Mouse (Mus musculus): ENCODE results near the gene Cetn4. TPM values are rescaled to one million over a fixed set of nuclear protein-coding genes. Genes with fewer than 3 reads are reported as not detected.
A peak's percentile ranks its signal among the peaks of the same experiment; 100 is the strongest.

Gene Cetn4
- polyA plus RNA-seq, 1 experiment from 2014 or later: 1.7 TPM

DNA sequence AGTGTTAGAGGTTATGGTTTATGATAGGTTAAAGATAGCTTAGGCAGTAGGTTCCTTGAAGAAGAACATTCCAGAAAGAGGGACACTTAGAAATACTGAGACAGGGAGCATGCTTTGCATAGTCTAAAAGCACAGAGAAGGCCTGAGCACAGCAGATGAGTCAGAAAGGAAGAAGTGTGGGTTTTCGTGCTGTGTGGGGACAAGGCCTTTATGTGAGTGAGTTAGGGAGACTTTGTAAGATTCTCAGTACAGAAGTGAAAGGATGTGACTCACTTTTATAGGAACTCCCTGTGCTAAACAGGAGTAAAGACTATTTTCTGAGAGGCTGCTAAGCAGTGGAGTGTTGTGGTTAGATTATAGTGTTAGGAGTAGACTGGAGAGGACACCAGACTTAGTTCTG is 863 bp upstream of the Cetn4 start:
- no peak for DNase-seq (ENCODE audit: low spot score)
- Histone ChIP-seq H3K4me2 (replicated peaks; ENCODE audit: low read depth) (peak overlapping the region; percentile 77), H3K9me3 (ENCODE audit: control insufficient read depth, low read length) (no peaks in the 10 kb centered on the region), H3K27me3 (ENCODE audit: control insufficient read depth, insufficient read depth, low read length) (no peaks in the 10 kb centered on the region), H3K4me3 (ENCODE audit: low read depth, low read length) (peak overlapping the region; percentile 86; the same call in 1 of the 2 replicates), H3K9ac (ENCODE audit: low read length) (no peak overlapping the region), H3K4me1 (replicated peaks; ENCODE audit: control insufficient read depth, insufficient read depth) (no peaks in the 10 kb centered on the region), H3K36me3 (ENCODE audit: control insufficient read depth, insufficient read depth, low read length) (no peaks in the 10 kb centered on the region), H3K27ac (replicated peaks) (peak overlapping the region; percentile 56; the same call in 1 of the 2 replicates)
- ATAC-seq (ENCODE audit: low FRiP score, low TSS enrichment): 0 out of 2 replicates have a peak, but pooled peaks have one; percentile 36
- no peak for TF ChIP-seq CTCF (IDR thresholded peaks at IDR 0.05; ENCODE audit: low read depth)
- TF ChIP-seq EP300 (optimal IDR thresholded peaks at IDR 0.05): no peak
- WGBS: 6% methylated on average over 1 of the region's 1 CpGs

- DNase-seq (ENCODE audit: low spot score) (no peak), ATAC-seq (ENCODE audit: low FRiP score, low TSS enrichment) (no peak; the same call in none of the 2 replicates)
- WGBS: 4% methylated on average over 10 of the region's 10 CpGs
- Histone ChIP-seq H3K36me3 (ENCODE audit: control insufficient read depth, insufficient read depth, low read length) (no peaks in the 10 kb centered on the region), H3K27ac (replicated peaks) (no peak overlapping the region), H3K4me1 (replicated peaks; ENCODE audit: control insufficient read depth, insufficient read depth) (no peaks in the 10 kb centered on the region), H3K27me3 (ENCODE audit: control insufficient read depth, insufficient read depth, low read length) (no peaks in the 10 kb centered on the region), H3K9ac (ENCODE audit: low read length) (peak overlapping the region; percentile 88), H3K4me3 (ENCODE audit: low read depth, low read length) (peak overlapping the region; percentile 86), H3K4me2 (replicated peaks; ENCODE audit: low read depth) (peak overlapping the region; percentile 77), H3K9me3 (ENCODE audit: control insufficient read depth, low read length) (no peaks in the 10 kb centered on the region)
- TF ChIP-seq EP300 (optimal IDR thresholded peaks at IDR 0.05) (no peak), CTCF (IDR thresholded peaks at IDR 0.05; ENCODE audit: low read depth) (no peak)
Observed at GRCm38 (mm10) chr3:37311897-37312369, 575 bp downstream of the Cetn4 start.

- 56% methylated on average over 8 of the region's 8 CpGs for WGBS
- Histone ChIP-seq H3K4me2 (replicated peaks; ENCODE audit: low read depth) (no peak overlapping the region), H3K27me3 (ENCODE audit: control insufficient read depth, insufficient read depth, low read length) (no peaks in the 10 kb centered on the region), H3K4me1 (replicated peaks; ENCODE audit: control insufficient read depth, insufficient read depth) (no peaks in the 10 kb centered on the region), H3K9me3 (ENCODE audit: control insufficient read depth, low read length) (no peaks in the 10 kb centered on the region), H3K27ac (replicated peaks) (no peak overlapping the region), H3K9ac (ENCODE audit: low read length) (no peak overlapping the region), H3K4me3 (ENCODE audit: low read depth, low read length) (no peak overlapping the region), H3K36me3 (ENCODE audit: control insufficient read depth, insufficient read depth, low read length) (no peaks in the 10 kb centered on the region)
- ATAC-seq (ENCODE audit: low FRiP score, low TSS enrichment): no peak
- DNase-seq (ENCODE audit: low spot score): no peak
- TF ChIP-seq EP300 (optimal IDR thresholded peaks at IDR 0.05) (no peak), CTCF (IDR thresholded peaks at IDR 0.05; ENCODE audit: low read depth) (no peak)
Observed at GRCm38 (mm10) chr3:37303392-37304139, 8.9 kb downstream of the Cetn4 start.

- ATAC-seq (ENCODE audit: low FRiP score, low TSS enrichment) (peak; percentile 40; the same call in 1 of the 2 replicates), DNase-seq (ENCODE audit: low spot score) (peak; percentile 48)
- Histone ChIP-seq H3K9me3 (ENCODE audit: control insufficient read depth, low read length) (no peaks in the 10 kb centered on the region), H3K4me1 (replicated peaks; ENCODE audit: control insufficient read depth, insufficient read depth) (no peaks in the 10 kb centered on the region), H3K27me3 (ENCODE audit: control insufficient read depth, insufficient read depth, low read length) (no peaks in the 10 kb centered on the region), H3K27ac (replicated peaks) (no peak overlapping the region), H3K36me3 (ENCODE audit: control insufficient read depth, insufficient read depth, low read length) (no peaks in the 10 kb centered on the region), H3K9ac (ENCODE audit: low read length) (no peak overlapping the region), H3K4me2 (replicated peaks; ENCODE audit: low read depth) (no peak overlapping the region), H3K4me3 (ENCODE audit: low read depth, low read length) (no peak overlapping the region)
- TF ChIP-seq CTCF (IDR thresholded peaks at IDR 0.05; ENCODE audit: low read depth): peak; percentile 83
- no peak for TF ChIP-seq EP300 (optimal IDR thresholded peaks at IDR 0.05)
- 31% methylated on average over 12 of the region's 12 CpGs for WGBS
Observed at GRCm38 (mm10) chr3:37302685-37303084, 9.8 kb downstream of the Cetn4 start.

DNA sequence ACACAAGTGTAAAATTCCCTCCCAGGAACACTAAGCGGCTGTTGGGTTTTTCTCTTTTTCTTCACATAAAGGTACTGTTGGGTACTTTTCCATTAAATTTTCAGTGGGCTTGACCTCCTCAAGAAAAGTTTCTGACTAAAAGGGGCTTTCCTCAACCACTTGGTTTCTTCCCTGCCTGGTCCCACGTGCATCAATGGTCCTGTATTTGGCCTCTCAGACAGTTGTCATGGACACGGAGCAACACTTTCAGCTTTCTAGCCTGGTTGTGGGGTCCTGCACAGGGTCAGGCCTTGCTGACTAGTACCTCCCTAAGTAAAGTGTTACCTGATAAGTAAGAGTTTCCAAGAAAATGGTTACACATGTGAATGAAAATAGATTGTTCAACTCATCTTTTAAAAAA is 13.0 kb downstream of the Cetn4 start:
- no peaks in the 10 kb centered on the region for H3K36me3 ChIP-seq (ENCODE audit: control insufficient read depth, insufficient read depth, low read length)
- no peak overlapping the region for H3K9ac ChIP-seq (ENCODE audit: low read length)
- H3K27ac ChIP-seq (replicated peaks): no peak overlapping the region
- ATAC-seq (ENCODE audit: low FRiP score, low TSS enrichment): no peak
- 71% methylated on average over 3 of the region's 3 CpGs for WGBS
- H3K9me3 ChIP-seq (ENCODE audit: control insufficient read depth, low read length): no peaks in the 10 kb centered on the region
- H3K27me3 ChIP-seq (ENCODE audit: control insufficient read depth, insufficient read depth, low read length): no peaks in the 10 kb centered on the region
- no peak overlapping the region for H3K4me2 ChIP-seq (replicated peaks; ENCODE audit: low read depth)
- no peak overlapping the region for H3K4me3 ChIP-seq (ENCODE audit: low read depth, low read length)
- TF ChIP-seq CTCF (IDR thresholded peaks at IDR 0.05; ENCODE audit: low read depth): no peak
- no peak for TF ChIP-seq EP300 (optimal IDR thresholded peaks at IDR 0.05)
- no peaks in the 10 kb centered on the region for H3K4me1 ChIP-seq (replicated peaks; ENCODE audit: control insufficient read depth, insufficient read depth)
- DNase-seq (ENCODE audit: low spot score): no peak

DNA sequence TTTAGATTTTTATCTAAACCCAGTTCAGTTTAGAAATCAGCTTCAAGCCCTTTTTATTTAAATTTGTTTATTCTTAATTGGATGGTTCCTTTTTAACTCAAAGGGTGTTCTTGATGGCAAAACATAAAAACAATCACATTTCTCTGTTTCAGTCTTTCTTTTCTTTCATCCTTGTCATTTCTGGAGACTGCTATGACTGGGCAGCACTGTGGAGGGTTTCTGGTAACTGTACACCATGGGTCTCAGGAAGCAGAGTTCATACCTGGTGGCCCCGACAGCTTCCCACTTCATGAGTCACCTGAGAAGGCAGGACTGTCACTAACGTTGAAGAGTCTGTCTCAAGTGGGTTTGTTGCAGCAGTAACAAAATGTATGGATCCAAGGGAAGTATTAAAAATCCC is 19.9 kb downstream of the Cetn4 start:
- no peak overlapping the region for H3K27ac ChIP-seq (replicated peaks)
- H3K4me3 ChIP-seq (ENCODE audit: low read depth, low read length): no peak overlapping the region
- no peak overlapping the region for H3K9ac ChIP-seq (ENCODE audit: low read length)
- TF ChIP-seq CTCF (IDR thresholded peaks at IDR 0.05; ENCODE audit: low read depth) (no peak), EP300 (optimal IDR thresholded peaks at IDR 0.05) (no peak)
- H3K36me3 ChIP-seq (ENCODE audit: control insufficient read depth, insufficient read depth, low read length): no peaks in the 10 kb centered on the region
- WGBS: 72% methylated on average over 2 of the region's 2 CpGs
- H3K9me3 ChIP-seq (ENCODE audit: control insufficient read depth, low read length): no peaks in the 10 kb centered on the region
- no peak overlapping the region for H3K4me2 ChIP-seq (replicated peaks; ENCODE audit: low read depth)
- no peaks in the 10 kb centered on the region for H3K27me3 ChIP-seq (ENCODE audit: control insufficient read depth, insufficient read depth, low read length)
- ATAC-seq (ENCODE audit: low FRiP score, low TSS enrichment) (no peak), DNase-seq (ENCODE audit: low spot score) (no peak)
- H3K4me1 ChIP-seq (replicated peaks; ENCODE audit: control insufficient read depth, insufficient read depth): no peaks in the 10 kb centered on the region
